Mouse (Mus musculus) midbrain, embryonic 11.5 days (tissue): Measurements from ENCODE around the gene Dcps. TPM values are rescaled to one million over a fixed set of nuclear protein-coding genes. Genes with fewer than 3 reads are reported as not detected.

Source experiments
- ATAC-seq: fragments of 200-750 bp; cut with Nextera tagmentation; 2 replicates; pipeline ENCODE4 v1.8.0; 2017; ENCODE audit warnings: moderate TSS enrichment, moderate library complexity; ENCODE audit not compliant: low FRiP score
- DNase-seq: peaks from one replicate; pipeline ENCODE4 v3.0.0; 2015; ENCODE audit warnings: low spot score; ENCODE audit errors: missing footprints
- H3K27ac ChIP-seq: fragments of 300-500 bp; sonication (generic); 2 replicates; pipeline ENCODE4 v1.5.1; 2014; ENCODE audit warnings: low read depth, low read length
- H3K27me3 ChIP-seq: fragments of 300-500 bp; sonication (generic); 2 replicates; pipeline ENCODE4 v1.6.1; 2014; ENCODE audit warnings: mild to moderate bottlenecking, low read length, moderate library complexity, mixed read lengths; ENCODE audit not compliant: control insufficient read depth, insufficient read depth
- H3K36me3 ChIP-seq: fragments of 300-500 bp; sonication (generic); 2 replicates; pipeline ENCODE4 v1.6.1; 2014; ENCODE audit warnings: mild to moderate bottlenecking, low read length, moderate library complexity, mixed read lengths; ENCODE audit not compliant: control insufficient read depth, insufficient read depth
- H3K4me1 ChIP-seq: fragments of 300-500 bp; sonication (generic); 2 replicates; pipeline ENCODE4 v1.6.1; 2014; ENCODE audit warnings: low read length; ENCODE audit not compliant: control insufficient read depth, insufficient read depth
- H3K4me2 ChIP-seq: fragments of 300-500 bp; sonication (generic); 2 replicates; pipeline ENCODE4 v1.6.1; 2014; ENCODE audit warnings: mild to moderate bottlenecking, moderate library complexity
- H3K4me3 ChIP-seq: fragments of 300-500 bp; sonication (generic); 2 replicates; pipeline ENCODE4 v1.5.1; 2014; ENCODE audit warnings: low read depth, low read length
- H3K9ac ChIP-seq: fragments of 300-500 bp; sonication (generic); 2 replicates; pipeline ENCODE4 v1.6.1; 2014; ENCODE audit warnings: low read length
- H3K9me3 ChIP-seq: fragments of 300-500 bp; sonication (generic); 2 replicates; pipeline ENCODE4 v1.6.1; 2016; ENCODE audit warnings: low read length; ENCODE audit not compliant: control insufficient read depth
- WGBS: fragments of 180-500 bp; shearing (Covaris S2); extraction: QIAGEN DNeasy Blood & Tissue Kit; methylation state at CpG from one replicate; pipeline ENCODE4 v1.1.7; 2014; 5-methylcytosine and 5-hydroxymethylcytosine counted together
- polyA plus RNA-seq: library from polyadenylated mRNA; unstranded; fragments of >200 nt; fragmentation: Nextera tagmentation; extraction: Ambion mirVana; gene quantifications from 2 replicates; pipeline ENCODE4 v1.2.1, GENCODE M21; 2014

The Dcps gene
- polyA plus RNA-seq, 1 experiment from 2014 or later, result 98.0 TPM

GRCm38 (mm10) chr9:35117384-35118295 is 58.2 kb downstream of the Dcps start:
- peak overlapping the region; percentile 67 for H3K4me3 ChIP-seq
- ATAC-seq (peak; percentile 6; the same call in 1 of the 2 replicates), DNase-seq (peak; percentile 90)
- no peak overlapping the region for H3K27ac ChIP-seq
- peaks cover 5% of the 10 kb centered on the region; the same call in 1 of the 2 replicates for H3K4me1 ChIP-seq
- peak overlapping the region; percentile 83 for H3K4me2 ChIP-seq
- peak overlapping the region; percentile 82 for H3K9ac ChIP-seq
- H3K36me3 ChIP-seq, result no peaks in the 10 kb centered on the region
- H3K9me3 ChIP-seq, result no peaks in the 10 kb centered on the region
- 32% methylated on average over 15 of the region's 15 CpGs for WGBS
- H3K27me3 ChIP-seq, result no peaks in the 10 kb centered on the region

GRCm38 (mm10) chr9:35116391-35117381 is 59.2 kb downstream of the Dcps start:
- ATAC-seq (peak; percentile 91), DNase-seq (peak; percentile 97)
- Histone ChIP-seq H3K9me3 (no peaks in the 10 kb centered on the region), H3K4me3 (peak overlapping the region; percentile 67), H3K27me3 (no peaks in the 10 kb centered on the region), H3K36me3 (no peaks in the 10 kb centered on the region), H3K9ac (peak overlapping the region; percentile 82), H3K27ac (peak overlapping the region; percentile 33; the same call in 1 of the 2 replicates), H3K4me2 (peak overlapping the region; percentile 83), H3K4me1 (peaks cover 5% of the 10 kb centered on the region; the same call in 1 of the 2 replicates)
- WGBS, result 0% methylated on average over 48 of the region's 84 CpGs

GRCm38 (mm10) chr9:35115804-35116203 is 60.1 kb downstream of the Dcps start:
- no peak overlapping the region for H3K27ac ChIP-seq
- peaks cover 5% of the 10 kb centered on the region; the same call in 1 of the 2 replicates for H3K4me1 ChIP-seq
- no peaks in the 10 kb centered on the region for H3K9me3 ChIP-seq
- H3K4me2 ChIP-seq, result peak overlapping the region; percentile 83
- ATAC-seq (peak; percentile 2; the same call in 1 of the 2 replicates), DNase-seq (peak; percentile 91)
- H3K27me3 ChIP-seq, result no peaks in the 10 kb centered on the region
- H3K4me3 ChIP-seq, result peak overlapping the region; percentile 67
- no peaks in the 10 kb centered on the region for H3K36me3 ChIP-seq
- H3K9ac ChIP-seq, result peak overlapping the region; percentile 82; the same call in 1 of the 2 replicates
- WGBS, result 53% methylated on average over 4 of the region's 4 CpGs

- Histone ChIP-seq H3K4me2 (no peak overlapping the region), H3K9me3 (no peaks in the 10 kb centered on the region), H3K27me3 (no peaks in the 10 kb centered on the region), H3K27ac (no peak overlapping the region), H3K4me3 (no peak overlapping the region), H3K36me3 (no peaks in the 10 kb centered on the region), H3K4me1 (peaks cover 5% of the 10 kb centered on the region; the same call in 1 of the 2 replicates), H3K9ac (no peak overlapping the region)
- ATAC-seq (no peak), DNase-seq (no peak)
- WGBS, result 71% methylated on average over 3 of the region's 4 CpGs
Measured at GRCm38 (mm10) chr9:35115299-35115698, 60.6 kb downstream of the Dcps start.

GRCm38 (mm10) chr9:35114234-35114633 is 61.6 kb downstream of the Dcps start:
- no peak overlapping the region for H3K9ac ChIP-seq
- WGBS, result 88% methylated on average over 3 of the region's 3 CpGs
- no peak for DNase-seq
- H3K36me3 ChIP-seq, result no peaks in the 10 kb centered on the region
- H3K4me1 ChIP-seq, result peaks cover 5% of the 10 kb centered on the region; the same call in 1 of the 2 replicates
- ATAC-seq, result no peak
- no peak overlapping the region for H3K4me3 ChIP-seq
- H3K27ac ChIP-seq, result no peak overlapping the region
- no peaks in the 10 kb centered on the region for H3K27me3 ChIP-seq
- H3K4me2 ChIP-seq, result no peak overlapping the region
- no peaks in the 10 kb centered on the region for H3K9me3 ChIP-seq

- DNase-seq (peak; percentile 86), ATAC-seq (no peak)
- Histone ChIP-seq H3K9ac (no peak overlapping the region), H3K27me3 (no peaks in the 10 kb centered on the region), H3K27ac (no peak overlapping the region), H3K4me1 (peaks cover 2% of the 10 kb centered on the region; the same call in 1 of the 2 replicates), H3K36me3 (no peaks in the 10 kb centered on the region), H3K4me3 (no peak overlapping the region), H3K9me3 (no peaks in the 10 kb centered on the region), H3K4me2 (peak overlapping the region; percentile 12; the same call in 1 of the 2 replicates)
- WGBS, result 20% methylated on average over 19 of the region's 19 CpGs
Measured at GRCm38 (mm10) chr9:35111941-35112595, 63.8 kb downstream of the Dcps start.

- peaks cover 2% of the 10 kb centered on the region; the same call in 1 of the 2 replicates for H3K4me1 ChIP-seq
- no peak for DNase-seq
- H3K9ac ChIP-seq, result no peak overlapping the region
- no peak for ATAC-seq
- no peaks in the 10 kb centered on the region for H3K9me3 ChIP-seq
- H3K27ac ChIP-seq, result no peak overlapping the region
- no peaks in the 10 kb centered on the region for H3K36me3 ChIP-seq
- WGBS, result 81% methylated on average over 7 of the region's 7 CpGs
- no peaks in the 10 kb centered on the region for H3K27me3 ChIP-seq
- no peak overlapping the region for H3K4me2 ChIP-seq
- H3K4me3 ChIP-seq, result no peak overlapping the region
Measured at GRCm38 (mm10) chr9:35111446-35111845, 64.4 kb downstream of the Dcps start.

- WGBS, result 85% methylated on average over 4 of the region's 4 CpGs
- DNase-seq, result no peak
- Histone ChIP-seq H3K9ac (no peak overlapping the region), H3K4me3 (no peak overlapping the region), H3K4me1 (no peaks in the 10 kb centered on the region; the same call in 1 of the 2 replicates), H3K9me3 (no peaks in the 10 kb centered on the region), H3K36me3 (no peaks in the 10 kb centered on the region), H3K27ac (no peak overlapping the region), H3K27me3 (no peaks in the 10 kb centered on the region), H3K4me2 (no peak overlapping the region)
- ATAC-seq, result no peak
Measured at GRCm38 (mm10) chr9:35110567-35110966, 65.3 kb downstream of the Dcps start.
